Mouse (Mus musculus) spleen, adult 2 months (tissue): ENCODE measurements at regions not wholly inside any gene's neighbourhood (a gene's known extent, or its start where the extent isn't known, plus 50 kb on each side); places are given as distances from the start of the nearest gene placed in this dataset.

Experiments used
- CTCF ChIP-seq: fragments of 200-500 bp; IDR thresholded peaks from 2 replicates; pipeline ENCODE4 v1.5.1; 2011; ENCODE audit warnings: mild to moderate bottlenecking, inconsistent platforms; ENCODE audit not compliant: insufficient read depth, insufficient read length, insufficient replicate concordance; ENCODE audit errors: extremely low read depth
- POLR2A ChIP-seq: fragments of 200-500 bp; IDR thresholded peaks from 2 replicates; pipeline ENCODE4 v1.6.1; 2011; ENCODE audit warnings: low read depth, low read length, inconsistent platforms

- TF ChIP-seq CTCF (no peak), POLR2A (no peak)
Observed at GRCm38 (mm10) chr6:117514831-117515230, 326.1 kb upstream of the Zfp637 start.
